Mouse (Mus musculus) frontal cortex, postnatal 36 days (tissue): ENCODE measurements around the gene Gm14326.
"Not testable (repeated sequence)": the region's sequence is repeated elsewhere in the genome, so short reads cannot be mapped to it uniquely, and the experiment has no call there.

Experiments used
- DNase-seq, 2 experiments: peaks; one replicate each; pipeline ENCODE4 v3.0.0; 2022; ENCODE audit warnings: low spot score in 2 of 2

Gene Gm14326

DNA sequence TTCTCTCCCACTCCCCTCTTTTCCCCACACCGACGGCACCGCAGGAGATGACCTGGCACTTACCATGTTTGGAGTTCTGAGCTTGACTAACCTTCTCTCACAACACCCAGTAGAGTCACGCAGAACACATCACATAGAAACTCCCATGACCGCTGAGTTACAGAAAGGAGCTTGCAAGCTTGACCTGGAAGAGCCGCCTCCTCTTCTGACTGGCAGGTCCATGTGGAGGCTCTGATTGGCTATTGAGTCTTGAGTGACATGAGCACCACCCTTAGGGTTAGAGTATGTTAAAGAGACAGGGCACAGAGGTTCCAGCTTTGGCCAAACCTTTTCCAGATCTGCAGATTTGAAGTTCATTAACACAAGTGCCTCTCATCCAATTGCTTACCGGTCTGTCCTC, at the start of gene Gm14326:
Gene Gm14326 (minus strand): TSS at position 153 of the 400 bp plus-strand sequence.
- peak; percentile 83 to 94 for DNase-seq

DNA sequence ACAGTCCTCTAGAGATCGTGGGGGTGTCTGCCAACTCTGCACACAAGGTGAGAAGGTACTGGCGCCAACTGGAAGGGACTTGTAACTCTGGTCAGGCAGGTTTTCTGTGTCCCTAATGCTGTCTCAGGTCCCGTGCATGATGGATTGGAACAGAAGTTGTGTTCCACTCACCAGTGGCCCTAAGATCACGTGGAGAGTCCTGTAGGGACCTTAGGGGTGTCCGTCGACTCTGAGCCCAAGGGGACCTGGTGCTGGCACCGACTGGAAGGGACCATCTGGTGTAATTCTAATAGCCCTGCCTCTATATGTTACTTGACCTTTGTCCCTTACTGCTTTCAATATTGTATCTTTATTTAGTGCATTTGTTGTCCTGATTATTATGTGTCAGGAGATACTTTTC, 17.7 kb upstream of the Gm14326 start:
- not testable (repeated sequence) for DNase-seq

DNA sequence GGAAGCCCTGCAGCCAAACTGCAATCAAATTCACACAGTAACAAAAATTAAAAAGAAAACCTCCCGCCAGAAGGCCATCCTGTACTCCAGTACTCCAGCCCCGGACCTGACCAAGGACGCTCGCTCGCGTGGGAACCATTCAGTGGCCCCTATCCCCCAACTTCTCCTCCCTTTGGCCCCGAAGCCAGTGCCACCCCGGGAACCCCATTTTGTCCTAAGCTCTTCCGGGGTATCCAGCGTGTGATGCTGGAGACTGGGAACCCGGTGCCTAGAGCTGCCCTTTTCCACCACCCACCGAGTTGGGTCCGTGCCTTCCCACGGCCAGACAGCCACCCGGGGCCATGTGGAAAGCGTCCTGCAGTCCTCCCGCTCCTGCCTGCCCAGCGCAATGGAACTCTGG, 363 bp downstream of the Gm14326 start:
- DNase-seq: peak; percentile 18 to 30

DNA sequence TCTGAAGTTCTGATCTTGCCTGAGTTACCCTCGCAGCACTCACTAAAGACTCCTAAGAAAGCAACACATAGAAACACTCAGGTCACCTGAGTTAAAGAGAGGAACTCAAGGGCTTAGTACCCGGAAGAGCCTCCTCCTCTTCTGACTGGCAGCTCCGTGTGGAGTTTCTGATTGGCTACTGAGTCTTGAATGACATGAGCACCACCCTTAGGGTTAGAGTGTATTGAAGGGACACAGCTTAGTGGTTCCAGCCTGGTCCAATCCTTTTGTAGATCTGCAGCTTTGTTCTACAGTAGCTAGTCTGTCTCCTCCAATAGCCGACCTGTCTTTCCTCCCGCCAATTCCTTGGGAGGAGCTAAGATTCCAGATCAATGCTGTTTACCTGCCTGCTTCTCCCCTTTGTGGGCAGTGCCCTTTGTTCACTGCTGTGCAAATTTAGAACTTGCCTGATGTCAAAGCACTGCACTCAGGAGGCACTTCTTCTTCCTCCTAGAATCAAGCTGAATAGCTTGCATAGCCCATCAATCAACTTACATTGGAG, 31.5 kb downstream of the Gm14326 start, which contains the start of gene Zfp972:
Gene Zfp972 (minus strand): TSS at position 51 of the 541 bp plus-strand sequence.
- DNase-seq: not testable (repeated sequence)

DNA sequence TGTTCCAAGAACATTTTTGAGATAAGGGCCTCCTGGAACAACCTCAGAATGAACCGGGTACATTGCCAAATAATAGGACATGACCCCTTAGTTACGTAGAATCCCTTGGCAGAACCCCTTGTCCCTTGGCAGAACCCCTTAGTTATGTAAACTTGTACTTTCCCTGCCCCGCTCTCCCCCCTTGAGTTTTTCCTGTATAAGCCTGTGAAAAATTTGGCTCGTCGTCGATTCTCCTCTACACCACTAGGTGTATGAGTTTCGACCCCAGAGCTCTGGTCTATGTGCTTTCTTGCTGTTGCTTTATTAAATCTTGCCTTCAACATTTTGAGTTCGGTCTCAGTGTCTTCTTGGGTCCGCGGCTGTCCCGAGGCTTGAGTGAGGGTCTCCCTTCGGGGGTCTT, 53.8 kb downstream of the Gm14326 start:
- DNase-seq: not testable (repeated sequence)

DNA sequence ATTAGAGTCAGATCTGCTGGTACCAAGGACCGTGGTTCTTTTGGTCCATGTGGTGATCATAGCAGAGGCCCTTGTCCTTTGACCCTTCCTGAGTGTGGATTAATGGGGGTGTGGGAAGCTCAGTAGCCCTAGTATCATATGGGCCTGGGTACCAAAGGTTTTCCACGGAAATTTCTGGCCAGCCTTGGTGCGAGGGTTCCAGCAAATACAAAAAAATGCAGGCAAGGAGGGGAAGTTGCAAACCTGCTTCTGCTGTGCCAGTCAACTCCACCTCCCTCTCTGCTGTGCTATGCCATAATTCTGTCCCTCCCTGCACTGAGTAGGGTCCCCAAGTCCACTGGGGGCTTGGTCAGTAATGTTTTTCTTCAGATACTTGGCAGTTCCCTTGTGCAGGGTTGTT, 58.9 kb downstream of the Gm14326 start:
- DNase-seq: peak in 1 of 2 experiments; percentile 1

DNA sequence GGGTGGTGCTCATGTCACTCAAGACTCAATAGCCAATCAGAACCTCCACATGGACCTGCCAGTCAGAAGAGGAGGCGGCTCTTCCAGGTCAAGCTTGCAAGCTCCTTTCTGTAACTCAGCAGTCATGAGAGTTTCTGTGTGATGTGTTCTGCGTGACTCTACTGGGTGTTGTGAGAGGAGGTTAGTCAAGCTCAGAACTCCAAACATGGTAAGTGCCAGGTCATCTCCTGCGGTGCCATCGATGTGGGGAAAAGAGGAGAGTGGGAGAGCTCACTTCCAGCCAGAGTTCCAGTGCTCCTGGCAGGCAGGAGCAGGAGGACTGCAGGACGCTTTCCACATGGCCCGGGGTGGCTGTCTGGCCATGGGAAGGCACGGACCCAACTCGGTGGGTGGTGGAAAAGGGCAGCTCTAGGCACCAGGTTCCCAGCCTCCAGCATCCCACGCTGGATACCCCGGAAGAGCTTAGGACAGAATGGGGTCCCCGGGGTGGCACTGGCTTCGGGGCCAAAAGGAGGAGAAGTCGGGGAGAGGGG, 60.0 kb downstream of the Gm14326 start, which contains the start of gene Gm14327:
Gene Gm14327 (plus strand): TSS at position 51 of the 533 bp plus-strand sequence.
- DNase-seq: not testable (repeated sequence)

DNA sequence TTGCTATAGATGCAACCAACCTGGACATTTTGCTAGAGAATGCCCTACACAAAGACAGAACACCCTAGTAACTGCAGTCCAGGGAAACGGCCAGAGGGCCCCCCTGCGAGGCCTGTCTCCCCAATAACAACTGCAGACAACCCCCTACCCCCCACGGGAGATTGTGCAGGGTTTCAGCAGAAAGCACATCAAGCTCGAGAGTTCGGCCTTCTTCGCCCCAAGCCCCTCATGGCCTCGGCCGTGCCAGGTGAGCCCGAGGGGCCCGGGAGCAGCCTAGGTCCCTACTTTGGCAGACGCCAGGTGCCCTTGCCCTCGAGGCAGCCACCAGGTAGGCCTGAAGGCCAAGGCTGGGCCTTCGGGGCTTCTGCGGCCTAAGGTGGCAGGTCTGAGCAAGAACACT, 69.4 kb downstream of the Gm14326 start:
- DNase-seq: not testable (repeated sequence)
